Mouse (Mus musculus) liver, adult (tissue): ENCODE measurements around the gene Dnm2.

Experiments used
- GATA4 ChIP-seq: IDR thresholded peaks from 2 replicates; pipeline ENCODE4 v1.6.1; 2014; ENCODE audit warnings: mild to moderate bottlenecking, low read length; ENCODE audit not compliant: insufficient replicate concordance

The Dnm2 gene

DNA sequence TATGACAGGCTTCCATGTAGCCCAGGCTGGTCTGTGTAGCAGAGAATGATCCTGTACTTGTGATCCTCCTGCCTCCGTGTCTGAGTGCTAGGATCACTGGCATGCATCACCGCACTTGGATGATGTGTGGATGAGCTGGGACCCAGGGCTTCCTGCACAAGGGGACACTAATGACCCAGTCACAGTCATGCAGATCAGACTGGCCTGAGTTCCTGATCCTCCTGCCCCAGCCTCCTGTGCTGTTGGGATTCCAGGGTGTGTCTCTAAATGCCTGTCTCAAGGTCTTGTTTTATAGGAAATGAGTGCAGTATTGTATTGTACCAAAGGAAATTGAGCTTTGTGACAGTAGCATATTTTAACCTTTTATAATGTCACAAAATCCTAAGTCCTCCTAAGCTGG is 6.8 kb upstream of the Dnm2 start:
- no peak for TF ChIP-seq GATA4

DNA sequence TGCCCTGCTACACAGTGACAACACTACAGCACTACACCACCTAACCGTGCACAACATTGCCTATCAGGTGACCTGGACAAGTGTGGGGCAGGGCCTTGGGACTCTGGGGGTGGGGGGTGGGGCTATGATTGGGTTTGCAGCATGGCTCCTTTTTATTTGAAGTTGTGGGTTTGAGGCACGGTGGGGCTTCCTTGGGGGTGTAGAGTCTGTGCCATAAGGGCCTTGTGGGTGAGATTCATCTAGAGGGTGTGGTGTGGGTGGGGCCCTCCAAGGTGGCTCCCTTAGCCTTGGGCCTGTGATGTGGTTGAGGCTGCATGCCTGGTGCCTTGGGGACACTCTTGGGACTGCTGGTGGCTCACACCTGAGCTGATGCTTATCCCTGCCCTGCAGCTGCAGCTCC is 5.1 kb upstream of the Dnm2 start:
- no peak for TF ChIP-seq GATA4

- no peak for TF ChIP-seq GATA4
Measured at GRCm38 (mm10) chr9:21425556-21425945, 843 bp downstream of the Dnm2 start.

GRCm38 (mm10) chr9:21426013-21426412 is 1.3 kb downstream of the Dnm2 start:
- TF ChIP-seq GATA4, result no peak

GRCm38 (mm10) chr9:21426525-21426924 is 1.8 kb downstream of the Dnm2 start:
- no peak for TF ChIP-seq GATA4

GRCm38 (mm10) chr9:21427773-21428172 is 3.1 kb downstream of the Dnm2 start:
- TF ChIP-seq GATA4, result no peak

- no peak for TF ChIP-seq GATA4
Measured at GRCm38 (mm10) chr9:21428178-21428577, 3.5 kb downstream of the Dnm2 start.

DNA sequence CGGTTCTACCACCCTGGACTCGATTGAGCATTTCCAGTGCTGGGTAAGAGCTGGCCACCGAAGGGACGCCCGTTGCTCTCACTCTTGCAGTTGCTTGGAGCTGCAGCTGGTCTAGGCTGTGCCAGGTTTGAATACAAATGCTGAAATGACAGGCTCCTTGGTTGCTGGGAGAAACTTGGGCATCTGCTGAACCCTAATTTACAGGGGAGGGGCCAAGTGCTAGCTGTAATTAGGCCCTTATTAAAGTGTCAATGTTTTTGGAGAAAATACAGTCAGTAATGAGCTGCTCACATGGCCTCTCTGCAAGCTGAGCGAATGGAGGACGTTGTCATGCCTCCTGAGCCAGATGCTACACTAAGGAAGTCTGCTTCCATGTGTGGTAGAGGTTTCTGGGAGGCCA is 6.0 kb downstream of the Dnm2 start:
- TF ChIP-seq GATA4, result no peak

- TF ChIP-seq GATA4, result no peak
Measured at GRCm38 (mm10) chr9:21432066-21432465, 7.4 kb downstream of the Dnm2 start.

GRCm38 (mm10) chr9:21433766-21434165 is 9.1 kb downstream of the Dnm2 start:
- TF ChIP-seq GATA4, result no peak

DNA sequence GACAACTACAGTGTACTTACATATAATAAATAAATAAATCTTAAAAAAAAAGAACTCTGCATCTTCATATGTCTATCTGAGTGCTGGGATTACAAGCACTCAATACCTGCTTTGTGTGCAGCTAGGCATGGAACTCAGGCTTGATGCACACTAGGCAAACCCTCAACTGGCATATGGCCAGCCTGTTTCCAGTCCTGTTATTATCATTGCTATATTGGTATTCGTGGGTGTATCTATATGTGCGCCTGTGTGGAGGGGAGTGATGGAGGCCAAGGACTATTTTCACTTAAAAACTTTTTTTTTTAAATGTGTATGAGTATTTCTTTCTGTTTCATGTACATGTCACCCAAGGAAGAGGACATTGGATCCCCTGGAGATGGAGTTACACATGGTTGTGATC is 9.7 kb downstream of the Dnm2 start:
- TF ChIP-seq GATA4, result no peak

DNA sequence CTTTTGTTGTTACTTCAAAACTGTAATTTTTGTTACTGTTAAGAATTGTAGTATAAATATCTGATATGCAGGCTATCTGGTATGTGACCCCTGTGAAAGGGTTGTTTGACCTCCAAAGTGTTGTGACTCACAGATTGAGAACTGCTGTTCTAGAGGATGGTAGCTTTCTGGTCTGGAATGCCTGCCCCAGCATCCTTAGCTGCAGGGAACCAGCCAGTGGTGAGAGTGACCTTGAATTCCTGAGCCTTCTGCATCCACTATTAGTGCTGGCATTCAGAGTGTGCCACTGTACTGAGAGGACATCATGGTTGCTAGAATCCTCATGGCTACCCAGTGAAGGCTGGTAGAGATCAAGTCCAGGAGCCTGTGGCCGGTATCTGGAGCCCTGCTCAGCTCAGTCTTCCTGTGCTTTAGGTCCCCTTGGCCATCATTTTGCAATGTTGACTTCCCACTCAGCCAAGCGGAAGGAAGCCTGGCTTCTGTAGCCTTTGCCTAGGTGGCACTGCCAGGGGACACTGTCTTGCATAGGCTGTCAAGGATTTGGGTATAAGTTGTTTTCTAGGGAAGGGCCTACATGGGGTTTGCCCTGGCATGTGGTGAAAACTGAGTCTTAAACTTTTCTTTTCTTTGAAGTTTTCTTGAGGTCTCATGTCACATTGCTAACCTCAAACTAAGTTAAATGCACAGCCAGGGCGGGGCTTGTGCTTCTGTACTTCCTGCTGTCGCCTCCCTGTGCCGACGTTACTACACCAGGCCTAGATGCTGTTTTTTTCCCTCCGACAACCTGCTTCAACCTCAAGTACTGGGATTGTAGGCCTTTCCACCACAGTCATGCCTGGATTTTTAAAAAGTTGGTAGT is 11.3 kb downstream of the Dnm2 start:
- no peak for TF ChIP-seq GATA4

GRCm38 (mm10) chr9:21437577-21437976 is 12.9 kb downstream of the Dnm2 start:
- TF ChIP-seq GATA4, result no peak

DNA sequence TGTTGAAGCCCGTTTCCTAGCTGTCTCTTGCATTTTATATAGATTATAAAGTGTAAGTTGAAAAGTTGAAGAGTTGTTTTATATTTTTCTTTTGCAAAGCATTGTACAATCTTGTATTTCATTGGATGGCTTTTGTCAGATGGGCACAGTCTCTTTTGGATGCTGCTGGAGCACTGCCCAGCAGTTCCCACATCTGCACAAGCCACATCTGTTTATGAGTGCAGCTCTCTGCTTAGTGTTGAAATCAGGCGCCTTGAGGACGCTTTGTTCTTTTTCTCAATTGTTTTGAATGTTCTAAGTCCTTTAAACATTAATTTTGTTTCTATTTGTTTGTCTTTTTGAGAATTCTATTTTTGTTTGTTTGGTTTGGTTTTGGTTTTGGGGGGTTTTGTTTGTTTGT is 13.5 kb downstream of the Dnm2 start:
- no peak for TF ChIP-seq GATA4

DNA sequence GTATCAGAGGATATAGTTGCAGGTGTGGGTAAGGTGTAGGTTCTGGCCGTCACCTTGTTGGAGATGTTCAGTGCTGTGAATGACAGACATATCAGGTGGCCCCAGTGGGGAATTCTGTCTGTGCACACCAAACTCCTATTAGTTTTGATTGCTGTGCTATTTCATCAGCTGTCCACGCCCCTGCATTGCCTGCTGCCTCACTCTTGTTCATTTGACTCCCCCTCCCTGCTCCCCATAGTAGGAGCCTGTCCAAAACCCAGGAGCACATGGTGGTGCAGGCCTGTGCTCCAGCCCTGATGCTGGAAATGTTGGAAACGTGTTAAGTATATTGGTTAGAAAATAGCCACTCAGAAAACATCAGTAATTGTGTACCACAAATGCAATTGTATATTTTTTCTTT is 14.7 kb downstream of the Dnm2 start:
- TF ChIP-seq GATA4, result no peak

DNA sequence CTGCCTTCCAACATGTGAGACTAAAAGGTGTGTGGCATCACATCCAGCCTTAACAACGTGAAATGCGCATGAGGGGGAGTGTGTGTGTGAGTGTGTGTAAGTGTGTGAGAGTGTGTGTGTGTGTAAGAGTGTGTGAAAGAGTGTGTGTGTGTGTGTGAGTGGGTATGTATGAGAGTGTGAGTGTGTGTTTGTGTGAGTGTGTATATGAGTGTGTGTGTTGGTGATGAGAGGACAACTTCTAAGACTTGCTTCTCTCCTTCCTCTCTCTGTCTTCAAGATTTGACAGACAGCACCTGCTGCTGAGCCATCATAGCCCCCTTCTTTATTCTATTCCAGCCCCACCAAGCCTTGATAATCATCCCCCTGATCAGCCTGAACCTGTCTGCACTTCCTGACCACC is 15.2 kb downstream of the Dnm2 start:
- TF ChIP-seq GATA4, result no peak

- no peak for TF ChIP-seq GATA4
Measured at GRCm38 (mm10) chr9:21440387-21440786, 15.7 kb downstream of the Dnm2 start.

- no peak for TF ChIP-seq GATA4
Measured at GRCm38 (mm10) chr9:21443853-21444252, 19.1 kb downstream of the Dnm2 start.

GRCm38 (mm10) chr9:21444574-21444973 is 19.9 kb downstream of the Dnm2 start:
- peak; percentile 20; the same call in 1 of the 2 replicates for TF ChIP-seq GATA4
